Mouse (Mus musculus) liver, embryonic 14.5 days (tissue): Measurements from ENCODE around the gene Pdlim5. TPM values are rescaled to one million over a fixed set of nuclear protein-coding genes. Genes with fewer than 3 reads are reported as not detected.

Source experiments
- ATAC-seq: fragments of 200-750 bp; cut with Nextera tagmentation; 2 replicates; pipeline ENCODE4 v1.8.0; 2017; ENCODE audit warnings: moderate number of reproducible peaks, mild to moderate bottlenecking, moderate library complexity; ENCODE audit not compliant: insufficient read depth
- DNase-seq, 3 experiments: peaks; one replicate each; pipeline ENCODE4 v3.0.0-alpha.2; 2012 to 2013; ENCODE audit warnings: low read depth in 3 of 3, low spot score in 3 of 3
- H3K27ac ChIP-seq: fragments of 300-500 bp; sonication (generic); 2 replicates; pipeline ENCODE4 v1.5.1; 2014; ENCODE audit warnings: moderate library complexity, mild to moderate bottlenecking, control low read depth, inconsistent platforms
- H3K27me3 ChIP-seq: fragments of 300-500 bp; sonication (generic); 2 replicates; pipeline ENCODE4 v1.6.1; 2014; ENCODE audit warnings: mild to moderate bottlenecking, low read length, moderate library complexity; ENCODE audit not compliant: control insufficient read depth, insufficient read depth
- H3K36me3 ChIP-seq: fragments of 300-500 bp; sonication (generic); replicated peaks from 2 replicates; pipeline ENCODE4 v1.6.1; 2014; ENCODE audit warnings: low read depth; ENCODE audit not compliant: control insufficient read depth, insufficient read depth
- H3K4me1 ChIP-seq, 2 experiments: fragments of 200-500 bp in 1 of 2; fragments of 300-500 bp in 1 of 2; sonication (generic) in 1 of 2; replicated peaks; 2 replicates each; pipeline ENCODE4 v1.6.1; 2012 to 2014; ENCODE audit warnings: antibody characterized with exemption in 1 of 2, inconsistent platforms in 1 of 2, low read length in 1 of 2; ENCODE audit not compliant: control insufficient read depth in 2 of 2, insufficient read depth in 2 of 2
- H3K4me2 ChIP-seq: fragments of 300-500 bp; sonication (generic); 2 replicates; pipeline ENCODE4 v1.6.1; 2014; ENCODE audit warnings: low read depth, mild to moderate bottlenecking, control low read depth, moderate library complexity
- H3K4me3 ChIP-seq, 2 experiments: fragments of 200-500 bp in 1 of 2; fragments of 300-500 bp in 1 of 2; sonication (generic) in 1 of 2; 2 replicates each; pipeline ENCODE4 v1.5.1; 2012 to 2014; ENCODE audit warnings: low read depth in 2 of 2, low read length in 2 of 2, mild to moderate bottlenecking in 2 of 2, control low read depth in 1 of 2, inconsistent platforms in 1 of 2, moderate library complexity in 1 of 2; ENCODE audit not compliant: insufficient read depth in 1 of 2
- H3K9ac ChIP-seq: fragments of 300-500 bp; sonication (generic); replicated peaks from 2 replicates; pipeline ENCODE4 v1.6.1; 2014; ENCODE audit warnings: mild to moderate bottlenecking, control low read depth, moderate library complexity
- H3K9me3 ChIP-seq: fragments of 300-500 bp; sonication (generic); 2 replicates; pipeline ENCODE4 v1.6.1; 2016; ENCODE audit warnings: low read length, mixed read lengths; ENCODE audit not compliant: control insufficient read depth
- CTCF ChIP-seq: IDR thresholded peaks from 2 replicates; pipeline ENCODE4 v1.5.1; 2016; ENCODE audit warnings: antibody characterized with exemption, low read depth, control low read depth
- EP300 ChIP-seq: IDR thresholded peaks from 2 replicates; pipeline ENCODE4 v1.6.1; 2016; ENCODE audit warnings: antibody characterized with exemption, low read depth
- WGBS: fragments of 180-500 bp; shearing (Covaris S2); extraction: QIAGEN DNeasy Blood & Tissue Kit; methylation state at CpG from one replicate; pipeline ENCODE4 v1.1.7; 2014; ENCODE audit not compliant: insufficient replicate concordance; 5-methylcytosine and 5-hydroxymethylcytosine counted together
- polyA plus RNA-seq, 2 experiments: library from polyadenylated mRNA; depleted of rRNA in 1 of 2; stranded (reverse) in 1 of 2; unstranded in 1 of 2; fragments of >200 nt; fragmentation: Nextera tagmentation in 1 of 2; extraction: Ambion mirVana in 1 of 2; gene quantifications; 2 replicates each; pipeline versions ENCODE4 v1.2.1 to v1.2.3; 2012 to 2014

Gene Pdlim5
- polyA plus RNA-seq, 2 experiments: 7.9 to 8.4 TPM

DNA sequence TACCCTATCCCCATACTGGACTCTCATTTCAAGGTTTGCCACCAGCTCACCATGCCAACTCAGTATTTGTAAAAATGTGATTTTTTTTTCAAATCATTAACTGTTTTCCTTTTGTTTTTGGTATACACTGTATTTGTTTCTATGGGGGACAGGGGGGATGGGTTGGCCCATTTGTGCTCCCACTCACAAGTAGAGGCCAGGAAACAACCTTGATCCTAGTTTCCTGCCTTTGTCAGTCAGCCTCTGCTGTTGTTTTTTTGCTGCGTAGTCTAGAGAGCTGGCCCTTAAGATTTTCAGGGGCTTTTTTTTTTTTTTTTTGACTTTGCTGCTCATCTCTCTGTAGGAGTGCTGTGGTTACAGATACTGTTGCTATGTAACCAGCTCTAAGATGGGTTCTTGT is 28.6 kb upstream of the Pdlim5 start:
- Histone ChIP-seq H3K4me3 (no peak overlapping the region), H3K36me3 (no peaks in the 10 kb centered on the region), H3K4me1 (no peaks in the 10 kb centered on the region; a peak in 1 of 4 replicates), H3K4me2 (no peak overlapping the region), H3K27me3 (no peaks in the 10 kb centered on the region), H3K9me3 (no peaks in the 10 kb centered on the region), H3K9ac (no peak overlapping the region), H3K27ac (no peak overlapping the region)
- ATAC-seq (no peak), DNase-seq (no peak)
- TF ChIP-seq CTCF: no peak
- TF ChIP-seq EP300: no peak
- WGBS: 21% methylated on average over 1 of the region's 1 CpGs

DNA sequence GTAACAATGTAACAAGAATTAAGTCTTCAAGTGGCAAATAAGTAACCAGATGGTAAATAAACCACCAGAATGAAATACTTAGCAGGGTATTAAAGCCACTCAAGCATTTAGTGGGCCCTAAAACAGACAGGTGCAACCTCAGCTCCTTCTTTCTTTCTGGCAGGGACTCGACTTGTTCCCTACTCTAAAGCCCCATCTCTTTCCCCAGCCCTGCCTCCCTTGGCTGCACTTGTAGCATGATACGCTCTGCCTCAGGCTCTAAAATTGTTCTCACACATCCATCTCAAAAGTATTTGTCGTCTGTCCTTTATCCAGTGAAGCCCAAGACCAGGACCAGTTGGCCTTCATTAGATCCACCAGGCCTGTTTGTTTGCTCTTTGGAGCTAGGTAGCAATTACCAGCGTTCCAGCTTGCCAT is 28.0 kb upstream of the Pdlim5 start:
- Histone ChIP-seq H3K27me3 (no peaks in the 10 kb centered on the region), H3K4me3 (no peak overlapping the region), H3K27ac (no peak overlapping the region), H3K9me3 (no peaks in the 10 kb centered on the region), H3K9ac (no peak overlapping the region), H3K4me2 (no peak overlapping the region), H3K4me1 (no peaks in the 10 kb centered on the region; a peak in 1 of 4 replicates), H3K36me3 (no peaks in the 10 kb centered on the region)
- no peak for DNase-seq
- no peak for TF ChIP-seq EP300
- no peak for TF ChIP-seq CTCF
- ATAC-seq: no peak
- 46% methylated on average over 4 of the region's 4 CpGs for WGBS

DNA sequence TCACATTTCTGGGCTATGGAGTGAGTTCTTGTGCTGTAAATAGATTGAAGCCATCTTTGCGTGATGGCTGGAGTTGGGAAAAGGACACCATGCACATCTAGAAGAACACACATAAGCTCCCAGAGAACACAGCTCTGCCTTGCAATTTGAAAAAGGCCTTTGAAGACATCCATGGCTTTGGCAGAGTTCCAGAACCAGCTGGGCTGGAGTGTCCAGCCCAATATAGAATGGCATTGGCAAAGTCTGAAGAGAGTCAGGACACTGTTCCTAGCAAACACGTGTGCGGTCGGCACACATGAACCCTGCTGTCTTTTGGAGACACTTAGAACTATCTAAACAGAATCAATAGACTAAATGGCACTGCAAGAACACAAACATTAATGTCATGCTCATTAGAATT is 26.7 kb upstream of the Pdlim5 start:
- Histone ChIP-seq H3K4me1 (no peaks in the 10 kb centered on the region; a peak in 1 of 4 replicates), H3K9ac (no peak overlapping the region), H3K36me3 (no peaks in the 10 kb centered on the region), H3K9me3 (no peaks in the 10 kb centered on the region), H3K4me2 (no peak overlapping the region), H3K27me3 (no peaks in the 10 kb centered on the region), H3K4me3 (no peak overlapping the region), H3K27ac (no peak overlapping the region)
- TF ChIP-seq EP300: no peak
- no peak for TF ChIP-seq CTCF
- ATAC-seq (no peak), DNase-seq (no peak)
- WGBS: 80% methylated on average over 4 of the region's 4 CpGs

DNA sequence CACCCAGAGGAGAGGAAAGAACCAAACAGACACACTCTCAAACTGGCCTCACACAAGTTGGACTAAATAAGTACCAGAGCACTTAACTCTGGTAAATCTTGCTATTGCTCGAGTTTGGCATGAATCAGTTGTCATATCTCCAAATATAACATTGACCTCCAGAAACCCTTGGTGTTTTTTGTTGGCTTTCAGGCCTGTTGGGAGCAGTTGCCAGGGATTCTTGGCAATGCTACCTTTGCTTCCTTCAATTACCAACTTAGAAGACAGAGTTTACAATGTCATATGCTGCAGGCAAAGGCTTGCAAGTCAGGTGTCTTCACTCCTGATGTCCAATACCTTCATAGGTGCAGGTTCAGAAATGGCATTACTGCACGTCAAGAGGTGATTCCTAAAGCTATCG is 26.0 kb upstream of the Pdlim5 start:
- DNase-seq: no peak
- no peaks in the 10 kb centered on the region for H3K36me3 ChIP-seq
- no peak for ATAC-seq
- no peak overlapping the region for H3K4me2 ChIP-seq
- H3K27me3 ChIP-seq: no peaks in the 10 kb centered on the region
- no peaks in the 10 kb centered on the region; a peak in 1 of 4 replicates for H3K4me1 ChIP-seq
- TF ChIP-seq EP300: no peak
- no peak for TF ChIP-seq CTCF
- H3K4me3 ChIP-seq: no peak overlapping the region
- no peak overlapping the region for H3K9ac ChIP-seq
- no peak overlapping the region for H3K27ac ChIP-seq
- 62% methylated on average over 3 of the region's 3 CpGs for WGBS
- H3K9me3 ChIP-seq: no peaks in the 10 kb centered on the region

DNA sequence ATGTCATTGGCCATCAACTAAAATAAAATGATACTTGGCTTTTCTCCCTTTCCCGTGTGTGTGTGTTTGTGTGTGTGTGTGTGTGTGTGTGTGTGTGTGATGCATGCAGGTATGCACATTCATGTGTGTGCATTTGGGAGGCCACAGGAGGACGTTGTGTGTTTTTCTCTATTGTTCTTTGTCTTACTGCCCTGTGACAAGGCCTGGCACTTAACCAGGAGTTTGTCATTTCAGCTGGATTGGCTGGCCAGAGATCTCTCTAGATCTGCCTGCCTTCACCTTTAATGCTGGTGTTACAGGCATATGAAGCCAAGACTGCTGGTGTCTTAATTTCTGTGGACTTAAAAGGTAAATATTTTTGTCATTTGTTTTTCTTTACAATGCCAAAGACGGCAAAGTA is 22.5 kb upstream of the Pdlim5 start:
- DNase-seq (no peak), ATAC-seq (no peak)
- 46% methylated on average over 3 of the region's 3 CpGs for WGBS
- H3K27me3 ChIP-seq: no peaks in the 10 kb centered on the region
- no peaks in the 10 kb centered on the region for H3K9me3 ChIP-seq
- no peak overlapping the region for H3K4me3 ChIP-seq
- no peak for TF ChIP-seq EP300
- no peak for TF ChIP-seq CTCF
- H3K4me1 ChIP-seq: peaks cover 0 to 2% of the 10 kb centered on the region in 2 experiments; a peak in 1 of 4 replicates
- no peak overlapping the region for H3K27ac ChIP-seq
- H3K36me3 ChIP-seq: no peaks in the 10 kb centered on the region
- H3K4me2 ChIP-seq: no peak overlapping the region
- H3K9ac ChIP-seq: no peak overlapping the region
